Mouse (Mus musculus): Measurements from ENCODE around the gene Tinagl1.

The Tinagl1 gene

GRCm38 (mm10) chr4:130177536-130177935, 2.6 kb upstream of the Tinagl1 start:
- peak in 1 of 2 experiments; percentile 28 for DNase-seq (ENCODE audit: low spot score in 2 of 2)

- DNase-seq (ENCODE audit: low spot score in 2 of 2): peak in 1 of 2 experiments; percentile 37
Measured at GRCm38 (mm10) chr4:130177087-130177486, 2.2 kb upstream of the Tinagl1 start.

- no peak for DNase-seq (ENCODE audit: low spot score in 2 of 2)
Measured at GRCm38 (mm10) chr4:130176156-130176720, 1.3 kb upstream of the Tinagl1 start.

GRCm38 (mm10) chr4:130174335-130175031, 439 bp downstream of the Tinagl1 start:
- peak; percentile 67 to 72 for DNase-seq (ENCODE audit: low spot score in 2 of 2)

- peak in 1 of 2 experiments; percentile 35 for DNase-seq (ENCODE audit: low spot score in 2 of 2)
Measured at GRCm38 (mm10) chr4:130173911-130174311, 1.0 kb downstream of the Tinagl1 start.

GRCm38 (mm10) chr4:130173060-130173822, 1.7 kb downstream of the Tinagl1 start:
- DNase-seq (ENCODE audit: low spot score in 2 of 2): no peak

GRCm38 (mm10) chr4:130171951-130172765, 2.8 kb downstream of the Tinagl1 start:
- peak in 1 of 2 experiments; percentile 40 for DNase-seq (ENCODE audit: low spot score in 2 of 2)

GRCm38 (mm10) chr4:130170362-130170761, 4.6 kb downstream of the Tinagl1 start:
- no peak for DNase-seq (ENCODE audit: low spot score in 2 of 2)

GRCm38 (mm10) chr4:130169411-130169971, 5.4 kb downstream of the Tinagl1 start:
- no peak for DNase-seq (ENCODE audit: low spot score in 2 of 2)

GRCm38 (mm10) chr4:130168280-130169183, 6.4 kb downstream of the Tinagl1 start:
- peak; percentile 79 to 84 for DNase-seq (ENCODE audit: low spot score in 2 of 2)

GRCm38 (mm10) chr4:130167814-130168213, 7.1 kb downstream of the Tinagl1 start:
- no peak for DNase-seq (ENCODE audit: low spot score in 2 of 2)

- no peak for DNase-seq (ENCODE audit: low spot score in 2 of 2)
Measured at GRCm38 (mm10) chr4:130167321-130167720, 7.6 kb downstream of the Tinagl1 start.

GRCm38 (mm10) chr4:130166592-130166991, 8.3 kb downstream of the Tinagl1 start:
- no peak for DNase-seq (ENCODE audit: low spot score in 2 of 2)

- DNase-seq (ENCODE audit: low spot score in 2 of 2): no peak
Measured at GRCm38 (mm10) chr4:130166061-130166460, 8.9 kb downstream of the Tinagl1 start.

- no peak for DNase-seq (ENCODE audit: low spot score in 2 of 2)
Measured at GRCm38 (mm10) chr4:130164121-130164520, 10.8 kb downstream of the Tinagl1 start.

GRCm38 (mm10) chr4:130163391-130163861, 11.5 kb downstream of the Tinagl1 start:
- DNase-seq (ENCODE audit: low spot score in 2 of 2): peak in 1 of 2 experiments; percentile 48

GRCm38 (mm10) chr4:130161349-130161748, 13.6 kb downstream of the Tinagl1 start:
- DNase-seq (ENCODE audit: low spot score in 2 of 2): no peak

- DNase-seq (ENCODE audit: low spot score in 2 of 2): no peak
Measured at GRCm38 (mm10) chr4:130156812-130157371, 18.0 kb downstream of the Tinagl1 start.

GRCm38 (mm10) chr4:130154250-130154649, 20.7 kb downstream of the Tinagl1 start:
- no peak for DNase-seq (ENCODE audit: low spot score in 2 of 2)

GRCm38 (mm10) chr4:130148405-130148804, 26.5 kb downstream of the Tinagl1 start:
- no peak for DNase-seq (ENCODE audit: low spot score in 2 of 2)

Data from urinary bladder, adult 18-20 months (tissue).